Mouse (Mus musculus) Patski (cell line): Measurements from ENCODE around the gene Slit2. TPM values are rescaled to one million over a fixed set of nuclear protein-coding genes. Genes with fewer than 3 reads are reported as not detected.

Experiments
- ATAC-seq: fragments of 100-300 bp; one replicate; pipeline ENCODE4 v1.8.0; 2021
- CTCF ChIA-PET: fragments of 350-600 bp; sonication (Branson Sonifier 250); formaldehyde crosslinking; loops from one replicate; lab custom pipeline; 2022; ENCODE audit warnings: inconsistent platforms; lab: Charles Lee
- POLR2A ChIA-PET: fragments of 350-600 bp; sonication (Branson Sonifier 250); formaldehyde crosslinking; loops from one replicate; lab custom pipeline; 2022; ENCODE audit warnings: antibody characterized with exemption, inconsistent platforms; lab: Charles Lee
- DNase-seq: peaks from one replicate; pipeline ENCODE4 v3.0.0-alpha.2; 2011; ENCODE audit warnings: low read depth, low spot score
- H3K27me3 ChIP-seq: fragments of 371-371 bp; one replicate; pipeline ENCODE4 v1.5.1; 2021
- CTCF ChIP-seq: fragments of 100-300 bp; IDR thresholded peaks from one replicate; pipeline ENCODE4 v1.5.1; 2021
- in situ Hi-C: fragments of 300-500 bp; cut with MboI; formaldehyde crosslinking; loops from 3 replicates; pipeline ENCODE4 v1.11.1; 2018; ENCODE audit warnings: low pct_unique_long_range_greater_than_20kb, mixed read lengths
- polyA plus RNA-seq: library from polyadenylated mRNA; unstranded; gene quantifications from one replicate; pipeline ENCODE4 v1.2.3, GENCODE M21; 2021

Gene Slit2
- polyA plus RNA-seq, 1 experiment from 2014 or later = 1.7 TPM

GRCm38 (mm10) chr5:48136571-48136970, 153.6 kb downstream of the Slit2 start:
- TF ChIP-seq CTCF = peak; percentile 67
- ATAC-seq (no peak), DNase-seq (no peak)
- ChIA-PET CTCF (interaction anchor here (1.3 to 1.6 kb wide), 2 partner anchors 13 to 33 kb away, joined by 3 to 6 read pairs; no protein-coding TSS in a partner anchor), POLR2A (no interaction called here)
- H3K27me3 ChIP-seq = peaks cover 19% of the 10 kb centered on the region
- in situ Hi-C loops = loop anchor here (10.0 kb wide), 1 partner anchor 1692 kb away; no protein-coding TSS in a partner anchor

- ATAC-seq (no peak), DNase-seq (no peak)
- TF ChIP-seq CTCF = peak; percentile 25
- CTCF ChIA-PET = no interaction called here
- H3K27me3 ChIP-seq = peaks cover 9% of the 10 kb centered on the region
- in situ Hi-C loops = loop anchor here (10.0 kb wide), 1 partner anchor 1694 kb away; no protein-coding TSS in a partner anchor
- POLR2A ChIA-PET = no interaction called here
Observed at GRCm38 (mm10) chr5:48138849-48139487, 156.0 kb downstream of the Slit2 start.

- DNase-seq (no peak), ATAC-seq (no peak)
- H3K27me3 ChIP-seq = peaks cover 9% of the 10 kb centered on the region
- in situ Hi-C loops = loop anchor here (10.0 kb wide), 1 partner anchor 1695 kb away; no protein-coding TSS in a partner anchor
- TF ChIP-seq CTCF = no peak
- ChIA-PET CTCF (no interaction called here), POLR2A (no interaction called here)
Observed at GRCm38 (mm10) chr5:48139488-48139862, 156.5 kb downstream of the Slit2 start.

- ChIA-PET POLR2A (no interaction called here), CTCF (no interaction called here)
- no peak for ATAC-seq
- in situ Hi-C loops = no loop called here
- peaks cover 6% of the 10 kb centered on the region for H3K27me3 ChIP-seq
- TF ChIP-seq CTCF = no peak
- DNase-seq = no peak
Observed at GRCm38 (mm10) chr5:48146082-48146481, 163.1 kb downstream of the Slit2 start.

GRCm38 (mm10) chr5:48160829-48161228, 177.9 kb downstream of the Slit2 start:
- no peak for TF ChIP-seq CTCF
- ChIA-PET CTCF (no interaction called here), POLR2A (no interaction called here)
- DNase-seq (no peak), ATAC-seq (no peak)
- in situ Hi-C loops = no loop called here
- H3K27me3 ChIP-seq = peaks cover 9% of the 10 kb centered on the region

- no peak for TF ChIP-seq CTCF
- CTCF ChIA-PET = interaction anchor here (1.2 kb wide), 1 partner anchor 9 kb away, joined by 5 read pairs; no protein-coding TSS in a partner anchor
- POLR2A ChIA-PET = no interaction called here
- DNase-seq = no peak
- ATAC-seq = no peak
- in situ Hi-C loops = no loop called here
- peaks cover 46% of the 10 kb centered on the region for H3K27me3 ChIP-seq
Observed at GRCm38 (mm10) chr5:48181646-48182302, 198.8 kb downstream of the Slit2 start.

- CTCF ChIA-PET = no interaction called here
- POLR2A ChIA-PET = no interaction called here
- H3K27me3 ChIP-seq = peaks cover 45% of the 10 kb centered on the region
- no peak for DNase-seq
- TF ChIP-seq CTCF = no peak
- in situ Hi-C loops = no loop called here
- ATAC-seq = no peak
Observed at GRCm38 (mm10) chr5:48184358-48184757, 201.4 kb downstream of the Slit2 start.

GRCm38 (mm10) chr5:48187819-48188218, 204.9 kb downstream of the Slit2 start:
- no peak for DNase-seq
- TF ChIP-seq CTCF = no peak
- peaks cover 30% of the 10 kb centered on the region for H3K27me3 ChIP-seq
- ATAC-seq = no peak
- ChIA-PET POLR2A (no interaction called here), CTCF (interaction anchor here (1.2 kb wide), 1 partner anchor 11 kb away, joined by 3 read pairs; no protein-coding TSS in a partner anchor)
- in situ Hi-C loops = no loop called here

- in situ Hi-C loops = no loop called here
- DNase-seq (no peak), ATAC-seq (no peak)
- ChIA-PET CTCF (interaction anchor here (1.1 kb wide), 1 partner anchor 20 kb away, joined by 3 read pairs; no protein-coding TSS in a partner anchor), POLR2A (no interaction called here)
- TF ChIP-seq CTCF = no peak
- peaks cover 14% of the 10 kb centered on the region for H3K27me3 ChIP-seq
Observed at GRCm38 (mm10) chr5:48199380-48199779, 216.4 kb downstream of the Slit2 start.

- in situ Hi-C loops = no loop called here
- DNase-seq (no peak), ATAC-seq (no peak)
- peaks cover 2% of the 10 kb centered on the region for H3K27me3 ChIP-seq
- POLR2A ChIA-PET = no interaction called here
- no peak for TF ChIP-seq CTCF
- CTCF ChIA-PET = no interaction called here
Observed at GRCm38 (mm10) chr5:48215248-48215647, 232.3 kb downstream of the Slit2 start.

- CTCF ChIA-PET = no interaction called here
- in situ Hi-C loops = no loop called here
- POLR2A ChIA-PET = no interaction called here
- no peak for TF ChIP-seq CTCF
- no peak for ATAC-seq
- no peak for DNase-seq
- H3K27me3 ChIP-seq = peaks cover 22% of the 10 kb centered on the region
Observed at GRCm38 (mm10) chr5:48219624-48220155, 236.8 kb downstream of the Slit2 start.
